Mouse (Mus musculus) hindbrain, embryonic 16.5 days (tissue): ENCODE measurements around the gene Irf1. TPM values are rescaled to one million over a fixed set of nuclear protein-coding genes. Genes with fewer than 3 reads are reported as not detected.

Experiments used
- ATAC-seq: fragments of 200-750 bp; cut with Nextera tagmentation; 2 replicates; pipeline ENCODE4 v1.8.0; 2017; ENCODE audit warnings: moderate TSS enrichment, moderate library complexity
- H3K27ac ChIP-seq: fragments of 300-500 bp; sonication (generic); 2 replicates; pipeline ENCODE4 v1.5.1; 2014; ENCODE audit warnings: low read depth, mild to moderate bottlenecking, control low read depth, low read length, moderate library complexity
- H3K27me3 ChIP-seq: fragments of 300-500 bp; sonication (generic); replicated peaks from 2 replicates; pipeline ENCODE4 v1.6.1; 2014; ENCODE audit warnings: low read length; ENCODE audit not compliant: control insufficient read depth, insufficient read depth
- H3K36me3 ChIP-seq: fragments of 300-500 bp; sonication (generic); 2 replicates; pipeline ENCODE4 v1.6.1; 2014; ENCODE audit warnings: mild to moderate bottlenecking, low read length, moderate library complexity, mixed read lengths; ENCODE audit not compliant: control insufficient read depth, insufficient read depth
- H3K4me1 ChIP-seq: fragments of 300-500 bp; sonication (generic); 2 replicates; pipeline ENCODE4 v1.6.1; 2014; ENCODE audit warnings: low read depth, low read length; ENCODE audit not compliant: control insufficient read depth, insufficient read depth
- H3K4me2 ChIP-seq: fragments of 300-500 bp; sonication (generic); 2 replicates; pipeline ENCODE4 v1.6.1; 2014; ENCODE audit warnings: mild to moderate bottlenecking, low read length, control low read depth, moderate library complexity
- H3K4me3 ChIP-seq: fragments of 300-500 bp; sonication (generic); 2 replicates; pipeline ENCODE4 v1.5.1; 2014; ENCODE audit warnings: mild to moderate bottlenecking, low read length, control low read depth, moderate library complexity
- H3K9ac ChIP-seq: fragments of 300-500 bp; sonication (generic); 2 replicates; pipeline ENCODE4 v1.6.1; 2014; ENCODE audit warnings: low read depth, mild to moderate bottlenecking, control low read depth, low read length, moderate library complexity
- H3K9me3 ChIP-seq: fragments of 300-500 bp; sonication (generic); 2 replicates; pipeline ENCODE4 v1.6.1; 2014; ENCODE audit warnings: mild to moderate bottlenecking, low read length, moderate library complexity; ENCODE audit not compliant: control insufficient read depth
- WGBS: fragments of 180-500 bp; shearing (Covaris S2); extraction: QIAGEN DNeasy Blood & Tissue Kit; methylation state at CpG from one replicate; pipeline ENCODE4 v1.1.7; 2014; 5-methylcytosine and 5-hydroxymethylcytosine counted together
- microRNA-seq: library from miRNA; unstranded; fragments of <30 nt; microRNA quantifications from one replicate; pipeline ENCODE4, GENCODE M21; 2017
- polyA plus RNA-seq: library from polyadenylated mRNA; unstranded; fragments of >200 nt; fragmentation: Nextera tagmentation; extraction: Ambion mirVana; gene quantifications from 2 replicates; pipeline ENCODE4 v1.2.1, GENCODE M21; 2015

Irf1 gene
- polyA plus RNA-seq, 1 experiment from 2014 or later = 3.9 TPM

- Histone ChIP-seq H3K4me2 (no peak overlapping the region), H3K9me3 (no peaks in the 10 kb centered on the region), H3K4me3 (no peak overlapping the region), H3K9ac (no peak overlapping the region), H3K27me3 (no peaks in the 10 kb centered on the region), H3K36me3 (no peaks in the 10 kb centered on the region), H3K4me1 (no peaks in the 10 kb centered on the region), H3K27ac (no peak overlapping the region)
- ATAC-seq = no peak
- WGBS = 83% methylated on average over 11 of the region's 11 CpGs
These were observed 51.6 kb downstream of the Irf1 start for GRCm38 (mm10) chr11:53821230-53821944.

- no peak overlapping the region for H3K4me3 ChIP-seq
- no peaks in the 10 kb centered on the region for H3K4me1 ChIP-seq
- WGBS = 98% methylated on average over 3 of the region's 3 CpGs
- H3K36me3 ChIP-seq = no peaks in the 10 kb centered on the region
- ATAC-seq = no peak
- no peaks in the 10 kb centered on the region for H3K9me3 ChIP-seq
- no peaks in the 10 kb centered on the region for H3K27me3 ChIP-seq
- H3K9ac ChIP-seq = no peak overlapping the region
- no peak overlapping the region for H3K4me2 ChIP-seq
- no peak overlapping the region for H3K27ac ChIP-seq
These were observed 52.1 kb downstream of the Irf1 start for GRCm38 (mm10) chr11:53821945-53822338.

GRCm38 (mm10) chr11:53825409-53825808 lies 55.6 kb downstream of the Irf1 start:
- H3K27me3 ChIP-seq = no peaks in the 10 kb centered on the region
- no peak overlapping the region for H3K9ac ChIP-seq
- H3K9me3 ChIP-seq = peaks cover 2% of the 10 kb centered on the region; the same call in 1 of the 2 replicates
- H3K4me1 ChIP-seq = no peaks in the 10 kb centered on the region
- WGBS = 91% methylated on average over 4 of the region's 4 CpGs
- H3K4me3 ChIP-seq = no peak overlapping the region
- H3K36me3 ChIP-seq = no peaks in the 10 kb centered on the region
- no peak for ATAC-seq
- H3K27ac ChIP-seq = no peak overlapping the region
- H3K4me2 ChIP-seq = no peak overlapping the region

Small RNA genes within 50 kb of the gene (microRNA-seq; reads per million reads assigned to microRNA genes)
- gene Mir7671 = not detected

Other genes with a start within 250 kb of the Irf1 start
- gene Kif3a, start 202.6 kb upstream of the Irf1 start, polyA plus RNA-seq = 306 and 352 TPM in 2 replicates
- gene Il4, start 151.3 kb upstream of the Irf1 start, polyA plus RNA-seq = 3.9 and 4.5 TPM in 2 replicates
- not detected in 2 replicates for gene Il13, start 135.3 kb upstream of the Irf1 start, polyA plus RNA-seq
- gene Rad50, start 62.7 kb upstream of the Irf1 start, polyA plus RNA-seq = 11.7 and 12.3 TPM in 2 replicates
- gene Il5, start 49.2 kb upstream of the Irf1 start, polyA plus RNA-seq = not detected in 2 replicates
- not detected in 2 replicates for gene Gm17334, start 3.2 kb downstream of the Irf1 start, polyA plus RNA-seq
- 0.40 and 0.52 TPM in 2 replicates for gene Gm12216, start 89.2 kb downstream of the Irf1 start, polyA plus RNA-seq
- gene Slc22a5, start 121.6 kb downstream of the Irf1 start, polyA plus RNA-seq = 11.1 and 12.4 TPM in 2 replicates
- 4.0 and 5.1 TPM in 2 replicates for gene Slc22a21, start 210.3 kb downstream of the Irf1 start, polyA plus RNA-seq